Mouse (Mus musculus) right cerebral cortex, postnatal 36 days (tissue): Measurements from ENCODE around the gene Ttc30a2.

Source experiments
- DNase-seq, 2 experiments: peaks; one replicate each; pipeline ENCODE4 v3.0.0; 2022; ENCODE audit warnings: low spot score in 2 of 2, mixed read lengths in 1 of 2

Ttc30a2 gene

DNA sequence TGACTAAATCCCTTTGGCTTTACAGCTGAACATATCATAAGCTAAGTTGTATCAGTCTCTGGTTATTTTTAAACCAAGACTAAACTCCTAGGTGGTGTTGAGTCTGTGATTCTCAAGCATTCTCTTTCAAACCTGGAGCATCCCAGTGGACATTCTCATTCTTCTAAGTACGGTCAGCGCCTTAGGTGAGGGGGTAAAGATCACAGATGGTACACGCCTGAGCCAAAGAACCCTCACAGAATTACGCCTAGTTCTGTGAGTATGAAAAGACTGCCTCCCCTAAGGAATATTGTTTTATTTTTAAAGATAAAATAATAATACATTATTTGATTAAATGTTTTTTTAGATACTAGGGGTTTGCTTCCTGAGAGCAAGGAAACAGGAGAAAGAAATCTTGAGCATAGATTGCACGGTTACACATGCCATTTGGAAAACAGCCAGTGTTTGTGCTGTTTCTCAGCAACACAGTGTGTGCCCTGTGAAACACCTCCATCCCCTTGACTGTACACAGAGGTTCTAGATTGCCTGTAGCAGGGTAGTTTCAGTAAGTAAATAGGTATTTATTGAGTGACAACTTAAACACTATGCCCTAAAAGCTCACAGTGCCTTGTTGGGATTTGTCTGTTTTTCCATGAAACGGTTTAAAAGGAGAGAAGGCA is 48.1 kb downstream of the Ttc30a2 start:
- DNase-seq = no peak

GRCm38 (mm10) chr2:75929141-75929540 is 48.8 kb downstream of the Ttc30a2 start:
- no peak for DNase-seq

DNA sequence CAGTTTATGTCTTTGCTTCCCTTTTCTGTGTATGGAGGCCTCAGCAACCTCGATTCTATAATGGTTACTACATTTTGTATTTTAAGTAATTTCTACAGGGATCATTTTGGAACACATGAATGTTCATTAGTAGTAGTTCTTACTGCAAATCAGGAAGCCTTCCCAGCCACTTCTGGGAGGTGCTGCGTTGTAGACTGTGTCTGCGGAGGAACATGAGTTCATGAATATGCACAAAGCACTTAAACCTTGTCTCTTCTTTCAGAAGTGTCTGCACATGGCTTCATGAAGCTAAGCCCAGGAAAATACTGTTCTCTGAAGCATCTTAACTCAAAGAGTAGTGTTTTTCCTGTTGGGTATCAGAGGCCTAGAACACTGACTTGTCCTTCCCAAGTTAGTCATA is 50.0 kb downstream of the Ttc30a2 start:
- peak in 1 of 2 experiments; percentile 23 for DNase-seq

- no peak for DNase-seq
Measured at GRCm38 (mm10) chr2:75926061-75926460, 51.9 kb downstream of the Ttc30a2 start.
